Mouse (Mus musculus): ENCODE results near the gene Grin3b. TPM values are rescaled to one million over a fixed set of nuclear protein-coding genes. Genes with fewer than 3 reads are reported as not detected.

The Grin3b gene
- polyA plus RNA-seq, 1 experiment: not detected

DNA sequence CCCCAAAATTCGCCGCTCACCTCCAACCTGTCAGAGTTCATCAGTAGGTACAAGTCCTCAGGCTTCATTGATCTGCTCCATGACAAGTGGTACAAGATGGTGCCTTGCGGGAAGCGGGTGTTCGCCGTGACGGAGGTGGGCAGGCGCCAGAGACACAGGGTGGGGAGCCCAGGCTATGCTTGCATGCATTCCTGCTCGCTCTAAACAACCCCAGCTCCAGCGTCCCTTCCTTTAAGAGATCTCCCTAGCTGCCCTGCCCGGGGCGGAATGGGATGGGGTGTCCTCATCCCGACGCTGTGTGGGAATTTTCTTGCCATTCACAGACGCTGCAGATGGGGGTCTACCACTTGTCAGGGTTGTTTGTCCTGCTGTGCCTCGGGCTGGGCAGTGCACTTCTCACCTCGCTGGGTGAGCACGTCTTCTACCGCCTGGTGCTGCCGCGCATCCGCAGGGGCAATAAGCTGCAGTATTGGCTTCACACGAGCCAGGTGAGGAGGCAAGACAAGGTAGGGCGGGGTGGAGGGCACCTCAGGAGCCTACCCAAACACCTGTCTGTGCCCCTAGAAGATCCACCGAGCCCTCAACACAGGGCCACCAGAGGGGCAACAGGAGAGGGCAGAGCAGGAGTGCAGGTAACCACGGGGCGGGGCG is 5.7 kb downstream of the Grin3b start:
- TF ChIP-seq CTCF (IDR thresholded peaks at IDR 0.05; ENCODE audit: control insufficient read depth, insufficient read depth, low read length) (no peak), POLR2A (IDR thresholded peaks at IDR 0.05; ENCODE audit: borderline replicate concordance, control insufficient read depth, low read depth, low read length) (no peak)
- H3K27ac ChIP-seq (ENCODE audit: control insufficient read depth, insufficient read depth, low read depth, low read length, poor library complexity): no peak overlapping the region
- 94% methylated on average over 28 of the region's 28 CpGs for WGBS

DNA sequence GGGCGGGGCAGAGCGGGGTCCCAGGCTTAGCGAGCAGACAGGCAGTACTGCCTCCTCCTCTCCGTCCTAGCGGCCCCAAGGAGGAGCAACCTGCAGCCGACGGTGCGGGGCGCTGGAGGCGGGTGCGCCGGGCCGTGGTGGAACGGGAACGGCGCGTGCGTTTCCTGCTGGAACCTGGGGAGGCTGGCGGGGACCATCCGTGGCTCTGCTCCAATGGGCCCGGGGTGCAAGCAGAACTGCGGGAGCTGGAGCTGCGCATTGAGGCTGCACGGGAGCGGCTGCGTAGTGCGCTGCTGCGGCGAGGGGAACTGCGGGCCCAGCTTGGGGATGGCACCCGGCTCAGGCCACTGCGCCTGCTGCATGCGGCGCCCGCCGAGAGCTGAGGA is 6.2 kb downstream of the Grin3b start:
- TF ChIP-seq POLR2A (IDR thresholded peaks at IDR 0.05; ENCODE audit: borderline replicate concordance, control insufficient read depth, low read depth, low read length): no peak
- TF ChIP-seq CTCF (IDR thresholded peaks at IDR 0.05; ENCODE audit: control insufficient read depth, insufficient read depth, low read length): no peak
- no peak overlapping the region for H3K4me3 ChIP-seq (replicated peaks; ENCODE audit: control insufficient read depth, low read depth, low read length)
- no peaks in the 10 kb centered on the region for H3K4me1 ChIP-seq (ENCODE audit: control insufficient read depth, insufficient read depth, low read length)
- no peak overlapping the region for H3K27ac ChIP-seq (ENCODE audit: control insufficient read depth, insufficient read depth, low read depth, low read length, poor library complexity)
- WGBS: 95% methylated on average over 36 of the region's 36 CpGs

More for the DNA sequence above, 5.7 kb downstream of the Grin3b start:
- H3K4me1 ChIP-seq (ENCODE audit: control insufficient read depth, insufficient read depth, low read length): no peaks in the 10 kb centered on the region
- H3K4me3 ChIP-seq (replicated peaks; ENCODE audit: control insufficient read depth, low read depth, low read length): no peak overlapping the region

DNA sequence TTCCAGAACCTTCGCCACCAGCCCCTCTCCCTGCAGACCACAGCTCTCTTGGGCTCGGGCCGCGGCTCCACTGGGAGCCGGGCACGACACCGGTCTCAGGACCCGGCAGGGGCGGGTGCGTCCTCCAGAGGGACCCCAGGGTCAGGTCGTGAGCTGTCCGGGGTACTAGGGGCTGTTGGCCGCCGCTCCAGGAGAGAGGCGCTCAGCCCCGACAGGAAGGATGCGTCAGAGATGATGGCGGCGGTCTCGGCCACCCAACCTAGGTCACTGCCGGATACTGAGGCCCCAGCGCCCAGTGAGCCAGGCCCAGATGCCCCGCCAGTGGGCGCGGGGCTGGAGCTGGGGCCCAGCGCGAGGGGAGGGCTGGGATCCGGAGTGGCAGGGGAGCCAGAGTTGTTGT is 6.8 kb downstream of the Grin3b start:
- no peaks in the 10 kb centered on the region for H3K4me1 ChIP-seq (ENCODE audit: control insufficient read depth, insufficient read depth, low read length)
- no peak for TF ChIP-seq POLR2A (IDR thresholded peaks at IDR 0.05; ENCODE audit: borderline replicate concordance, control insufficient read depth, low read depth, low read length)
- no peak for TF ChIP-seq CTCF (IDR thresholded peaks at IDR 0.05; ENCODE audit: control insufficient read depth, insufficient read depth, low read length)
- H3K4me3 ChIP-seq (replicated peaks; ENCODE audit: control insufficient read depth, low read depth, low read length): no peak overlapping the region
- H3K27ac ChIP-seq (ENCODE audit: control insufficient read depth, insufficient read depth, low read depth, low read length, poor library complexity): no peak overlapping the region
- 97% methylated on average over 28 of the region's 28 CpGs for WGBS

DNA sequence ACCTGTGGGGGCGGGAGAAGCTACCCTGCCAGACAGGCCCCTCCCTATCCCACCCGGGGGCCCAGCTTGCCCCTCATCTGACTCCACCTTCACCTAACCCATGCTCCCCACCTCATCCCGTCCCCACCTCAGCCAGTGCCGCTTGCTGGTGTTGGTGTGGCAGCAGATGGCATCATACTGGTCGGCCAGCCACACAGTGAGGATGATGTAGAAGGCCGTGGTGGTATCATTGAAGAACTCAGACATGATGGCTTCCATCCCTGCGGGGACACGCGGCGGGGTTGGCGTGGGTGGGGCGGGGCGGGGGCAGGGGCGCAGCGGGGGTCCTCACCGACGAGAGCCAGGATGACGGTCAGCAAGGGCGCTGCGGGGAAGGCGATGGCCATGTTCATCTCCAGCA is 7.5 kb downstream of the Grin3b start:
- no peak overlapping the region for H3K4me3 ChIP-seq (replicated peaks; ENCODE audit: control insufficient read depth, low read depth, low read length)
- TF ChIP-seq CTCF (IDR thresholded peaks at IDR 0.05; ENCODE audit: control insufficient read depth, insufficient read depth, low read length) (no peak), POLR2A (IDR thresholded peaks at IDR 0.05; ENCODE audit: borderline replicate concordance, control insufficient read depth, low read depth, low read length) (no peak)
- no peaks in the 10 kb centered on the region for H3K4me1 ChIP-seq (ENCODE audit: control insufficient read depth, insufficient read depth, low read length)
- no peak overlapping the region for H3K27ac ChIP-seq (ENCODE audit: control insufficient read depth, insufficient read depth, low read depth, low read length, poor library complexity)
- 96% methylated on average over 21 of the region's 21 CpGs for WGBS

DNA sequence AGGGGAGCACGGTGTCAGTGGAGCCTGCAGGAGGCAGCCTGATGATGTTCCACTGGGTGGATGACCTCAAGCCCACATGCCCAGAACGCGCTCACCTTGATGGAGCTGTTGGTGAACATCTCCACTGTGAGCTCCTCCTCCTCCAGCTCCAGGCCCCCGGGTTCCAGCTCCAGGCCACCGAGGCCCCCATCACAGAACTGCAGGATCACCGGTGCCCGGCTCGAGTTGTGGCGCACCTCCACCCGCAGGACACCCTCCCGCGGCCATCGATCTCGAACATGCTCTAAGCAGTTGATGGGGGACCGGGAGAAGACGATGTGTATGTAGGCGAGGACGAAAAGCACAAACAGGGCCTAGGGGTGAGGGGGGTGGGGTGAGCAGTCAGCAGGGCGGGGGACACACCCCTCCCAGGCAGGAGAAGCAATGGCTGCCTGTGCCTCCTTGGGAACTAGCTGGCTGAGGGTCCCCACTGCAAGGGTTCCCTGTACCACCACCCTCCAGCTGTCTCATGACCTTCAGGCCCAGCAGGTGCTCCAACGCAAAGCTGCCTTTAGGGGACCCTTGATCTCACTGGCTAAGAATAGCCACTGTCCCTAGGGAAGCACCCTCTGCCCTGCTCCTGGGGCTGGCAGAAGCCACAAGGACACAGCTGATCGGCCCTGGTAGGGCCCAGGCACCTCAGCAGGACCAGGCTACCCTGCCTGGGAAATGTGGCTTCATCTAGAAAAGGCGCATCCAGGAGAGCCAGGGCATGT is 9.1 kb downstream of the Grin3b start:
- TF ChIP-seq CTCF (IDR thresholded peaks at IDR 0.05; ENCODE audit: control insufficient read depth, insufficient read depth, low read length): no peak
- TF ChIP-seq POLR2A (IDR thresholded peaks at IDR 0.05; ENCODE audit: borderline replicate concordance, control insufficient read depth, low read depth, low read length): no peak
- Histone ChIP-seq H3K4me1 (ENCODE audit: control insufficient read depth, insufficient read depth, low read length) (peaks cover 2% of the 10 kb centered on the region; the same call in 1 of the 2 replicates), H3K4me3 (replicated peaks; ENCODE audit: control insufficient read depth, low read depth, low read length) (no peak overlapping the region), H3K27ac (ENCODE audit: control insufficient read depth, insufficient read depth, low read depth, low read length, poor library complexity) (no peak overlapping the region)
- 93% methylated on average over 22 of the region's 22 CpGs for WGBS

DNA sequence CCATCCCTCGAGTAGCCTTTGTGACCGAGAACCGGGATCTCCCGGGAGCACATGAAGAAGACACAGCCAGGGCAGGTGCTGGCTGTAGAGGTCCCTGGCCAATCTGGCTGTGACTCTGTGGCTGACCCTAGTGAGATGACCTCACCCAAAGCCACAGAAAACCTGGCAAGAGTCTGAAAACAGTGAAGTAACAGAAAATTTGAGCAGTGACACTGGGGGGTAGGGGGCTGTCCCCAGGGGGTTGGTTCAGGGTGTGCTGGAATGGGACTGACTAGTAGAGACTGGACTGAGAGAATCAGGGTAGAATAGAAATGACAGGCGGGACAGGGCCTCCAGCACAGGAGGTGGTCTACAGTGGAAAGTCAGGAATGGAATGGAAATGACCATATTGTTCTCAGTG is 12.7 kb downstream of the Grin3b start:
- Histone ChIP-seq H3K4me1 (ENCODE audit: control insufficient read depth, insufficient read depth, low read length) (peaks cover 8% of the 10 kb centered on the region; the same call in 1 of the 2 replicates), H3K27ac (ENCODE audit: control insufficient read depth, insufficient read depth, low read depth, low read length, poor library complexity) (peak overlapping the region; percentile 82), H3K4me3 (replicated peaks; ENCODE audit: control insufficient read depth, low read depth, low read length) (peak overlapping the region; percentile 82)
- WGBS: 66% methylated on average over 5 of the region's 5 CpGs
- TF ChIP-seq POLR2A (IDR thresholded peaks at IDR 0.05; ENCODE audit: borderline replicate concordance, control insufficient read depth, low read depth, low read length) (no peak), CTCF (IDR thresholded peaks at IDR 0.05; ENCODE audit: control insufficient read depth, insufficient read depth, low read length) (no peak)

DNA sequence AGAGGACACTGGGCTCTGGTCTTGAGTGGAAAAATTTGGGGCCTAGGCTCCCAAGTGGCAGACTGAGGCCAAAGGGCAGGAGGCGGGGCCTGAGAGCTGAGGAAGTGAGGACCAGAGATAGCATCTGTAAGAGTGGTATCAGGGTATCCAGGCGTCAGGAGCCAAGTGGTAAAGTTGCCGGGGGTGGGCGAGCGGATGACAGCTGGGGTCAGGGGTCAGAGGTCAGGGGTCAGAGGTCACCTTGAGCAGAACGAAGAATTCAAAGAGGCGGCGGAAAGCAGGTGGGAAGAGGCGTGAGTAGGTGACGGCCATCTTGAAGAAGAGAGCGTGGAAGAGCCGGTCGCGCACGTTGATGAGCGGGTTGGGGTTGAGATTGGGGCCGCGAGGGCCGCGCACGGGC is 13.2 kb downstream of the Grin3b start:
- peak overlapping the region; percentile 82 for H3K4me3 ChIP-seq (replicated peaks; ENCODE audit: control insufficient read depth, low read depth, low read length)
- H3K27ac ChIP-seq (ENCODE audit: control insufficient read depth, insufficient read depth, low read depth, low read length, poor library complexity): peak overlapping the region; percentile 82
- H3K4me1 ChIP-seq (ENCODE audit: control insufficient read depth, insufficient read depth, low read length): peaks cover 8% of the 10 kb centered on the region; the same call in 1 of the 2 replicates
- TF ChIP-seq POLR2A (IDR thresholded peaks at IDR 0.05; ENCODE audit: borderline replicate concordance, control insufficient read depth, low read depth, low read length): peak; percentile 22; the same call in 1 of the 2 replicates
- no peak for TF ChIP-seq CTCF (IDR thresholded peaks at IDR 0.05; ENCODE audit: control insufficient read depth, insufficient read depth, low read length)
- WGBS: under 1% methylated on average over 21 of the region's 21 CpGs

DNA sequence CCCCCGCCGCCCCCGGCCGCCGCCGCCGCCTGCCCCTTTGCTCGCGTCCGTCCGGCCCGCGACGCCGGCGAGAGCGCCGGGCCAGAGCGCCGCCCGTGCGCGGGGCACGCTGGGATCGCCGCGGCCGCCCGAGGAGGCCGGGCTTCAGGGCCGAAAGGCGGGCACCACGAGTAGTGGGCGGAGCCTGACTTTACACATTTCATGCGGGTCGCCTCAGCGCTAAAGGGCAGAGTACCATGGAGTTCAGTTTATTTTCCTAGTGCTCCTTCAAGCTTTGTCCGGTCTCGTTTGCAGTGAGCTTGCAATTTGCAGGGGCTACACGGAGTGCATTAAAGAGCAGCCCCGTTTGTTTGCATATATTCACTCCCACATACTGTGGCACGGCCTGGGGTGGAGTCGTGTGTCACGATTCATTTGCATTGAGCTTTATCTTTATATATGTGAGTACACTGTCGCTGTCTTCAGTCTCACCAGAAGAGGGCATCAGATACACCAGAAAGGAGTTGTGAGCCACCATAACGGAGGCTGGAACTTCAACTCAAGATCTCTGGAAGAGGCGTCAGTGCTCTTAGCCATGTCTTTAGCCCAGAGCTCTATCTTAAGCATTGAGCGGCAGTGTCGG is 13.8 kb downstream of the Grin3b start, which contains the start of gene Tmem259:
TSS of gene Tmem259 (minus strand) at position 136 of the 622 bp plus-strand sequence.
- WGBS: 5% methylated on average over 49 of the region's 49 CpGs
- H3K4me1 ChIP-seq (ENCODE audit: control insufficient read depth, insufficient read depth, low read length): peaks cover 9% of the 10 kb centered on the region; the same call in 1 of the 2 replicates

More for the DNA sequence above, 13.8 kb downstream of the Grin3b start, which contains the start of gene Tmem259:
- H3K27ac ChIP-seq (ENCODE audit: control insufficient read depth, insufficient read depth, low read depth, low read length, poor library complexity): peak within 1 kb of the TSS; percentile 94
- TF ChIP-seq CTCF (IDR thresholded peaks at IDR 0.05; ENCODE audit: control insufficient read depth, insufficient read depth, low read length): peak; percentile 40
- no peak; the same call in 1 of the 2 replicates for TF ChIP-seq POLR2A (IDR thresholded peaks at IDR 0.05; ENCODE audit: borderline replicate concordance, control insufficient read depth, low read depth, low read length)
- H3K4me3 ChIP-seq (replicated peaks; ENCODE audit: control insufficient read depth, low read depth, low read length): peak within 1 kb of the TSS; percentile 82

Measured in bone marrow, adult 2 months (tissue).